Mouse (Mus musculus) CH12.LX (cell line): ENCODE data around the gene Rpa2. TPM values are rescaled to one million over a fixed set of nuclear protein-coding genes. Genes with fewer than 3 reads are reported as not detected.

ENCODE experiments used
- DNase-seq: peaks from one replicate; pipeline ENCODE4 v3.0.0-alpha.2; 2013; ENCODE audit errors: extremely low read depth
- H3K27ac ChIP-seq: 2 replicates; pipeline ENCODE4 v1.5.1; 2012; ENCODE audit warnings: low read depth, mild to moderate bottlenecking, control low read depth, moderate library complexity; ENCODE audit not compliant: insufficient read depth
- H3K27me3 ChIP-seq: replicated peaks from 2 replicates; pipeline ENCODE3; 2012; ENCODE audit warnings: inconsistent platforms
- H3K36me3 ChIP-seq, 2 experiments: replicated peaks in 1 of 2; 2 replicates each; pipeline versions ENCODE3 to v1.6.1; 2012; ENCODE audit warnings: inconsistent platforms in 1 of 2, low read length in 1 of 2, mild to moderate bottlenecking in 1 of 2, mixed read lengths in 1 of 2, moderate library complexity in 1 of 2; ENCODE audit not compliant: control insufficient read depth in 1 of 2, insufficient read depth in 1 of 2
- H3K4me1 ChIP-seq, 2 experiments: 2 replicates each; pipeline ENCODE4 v1.6.1; 2012; ENCODE audit warnings: inconsistent platforms in 1 of 2, moderate library complexity in 1 of 2; ENCODE audit not compliant: insufficient read depth in 2 of 2, control insufficient read depth in 1 of 2
- H3K4me2 ChIP-seq: 2 replicates; pipeline ENCODE4 v1.6.1; 2012; ENCODE audit warnings: low read depth, mild to moderate bottlenecking, control low read depth; ENCODE audit not compliant: poor library complexity, insufficient read depth, severe bottlenecking
- H3K4me3 ChIP-seq, 3 experiments: fragments of 150-350 bp in 1 of 3; sonication (generic) in 1 of 3; replicated peaks in 1 of 3; 2 replicates each; pipeline versions ENCODE3 to v1.5.1; 2011 to 2012; ENCODE audit warnings: low read depth in 2 of 3, low read length in 2 of 3, mild to moderate bottlenecking in 2 of 3, moderate library complexity in 2 of 3, control low read depth in 1 of 3, improper control_type of control experiment in 1 of 3, inconsistent platforms in 1 of 3, mixed read lengths in 1 of 3; ENCODE audit not compliant: poor library complexity in 1 of 3
- H3K79me2 ChIP-seq: replicated peaks from 2 replicates; pipeline ENCODE4 v1.6.1; 2012; ENCODE audit warnings: mild to moderate bottlenecking, moderate library complexity; ENCODE audit not compliant: control insufficient read depth, poor library complexity, insufficient read depth, severe bottlenecking; ENCODE audit errors: extremely low read depth
- H3K9ac ChIP-seq: 2 replicates; pipeline ENCODE4 v1.6.1; 2012; ENCODE audit warnings: low read depth, mild to moderate bottlenecking, control low read depth, moderate library complexity; ENCODE audit not compliant: insufficient read depth
- H3K9me3 ChIP-seq: replicated peaks from 2 replicates; pipeline ENCODE3; 2012; ENCODE audit warnings: low read length, inconsistent platforms, mixed read lengths
- BHLHE40 ChIP-seq: IDR thresholded peaks from 2 replicates; pipeline ENCODE4 v1.6.1; 2011; ENCODE audit warnings: mild to moderate bottlenecking, low read depth, low read length, improper control_type of control experiment
- CHD2 ChIP-seq: IDR thresholded peaks from 2 replicates; pipeline ENCODE4 v1.6.1; 2011; ENCODE audit warnings: low read length, improper control_type of control experiment
- CTCF ChIP-seq, 2 experiments: IDR thresholded peaks in 1 of 2; conservative IDR thresholded peaks in 1 of 2; 2 replicates each; pipeline ENCODE4 v1.5.1; 2011 to 2012; ENCODE audit warnings: low read depth in 2 of 2, low read length in 2 of 2, improper control_type of control experiment in 1 of 2, inconsistent platforms in 1 of 2, mild to moderate bottlenecking in 1 of 2, moderate library complexity in 1 of 2
- EP300 ChIP-seq: IDR thresholded peaks from 2 replicates; pipeline ENCODE4 v1.6.1; 2011; ENCODE audit warnings: low read length, improper control_type of control experiment
- ETS1 ChIP-seq: conservative IDR thresholded peaks from 2 replicates; pipeline ENCODE4 v1.6.1; 2012; ENCODE audit warnings: low read depth, mild to moderate bottlenecking, inconsistent platforms, low read length, improper control_type of control experiment, moderate library complexity
- GABPA ChIP-seq: IDR thresholded peaks from 2 replicates; pipeline ENCODE4 v1.6.1; 2012; ENCODE audit warnings: low read depth, low read length, improper control_type of control experiment, inconsistent platforms; ENCODE audit not compliant: insufficient replicate concordance
- HCFC1 ChIP-seq: IDR thresholded peaks from 2 replicates; pipeline ENCODE4 v1.6.1; 2012; ENCODE audit warnings: low read depth, mild to moderate bottlenecking, inconsistent platforms, low read length, improper control_type of control experiment
- IRF4 ChIP-seq: IDR thresholded peaks from 2 replicates; pipeline ENCODE4 v1.6.1; 2014; ENCODE audit warnings: low read depth, mild to moderate bottlenecking, inconsistent platforms, low read length, improper control_type of control experiment
- JUN ChIP-seq: IDR thresholded peaks from 2 replicates; pipeline ENCODE4 v1.6.1; 2011; ENCODE audit warnings: low read depth, mild to moderate bottlenecking, low read length, improper control_type of control experiment, moderate library complexity; ENCODE audit not compliant: insufficient read depth
- JUND ChIP-seq: conservative IDR thresholded peaks from 2 replicates; pipeline ENCODE4 v1.6.1; 2011; ENCODE audit warnings: low read depth, low read length, improper control_type of control experiment
- MAFK ChIP-seq: IDR thresholded peaks from 2 replicates; pipeline ENCODE4 v1.6.1; 2011; ENCODE audit warnings: low read length, improper control_type of control experiment; ENCODE audit not compliant: insufficient replicate concordance
- MAX ChIP-seq: IDR thresholded peaks from 2 replicates; pipeline ENCODE4 v1.6.1; 2011; ENCODE audit warnings: low read length, improper control_type of control experiment
- MEF2A ChIP-seq: IDR thresholded peaks from 2 replicates; pipeline ENCODE4 v1.6.1; 2014; ENCODE audit warnings: low read depth, mild to moderate bottlenecking, inconsistent platforms, low read length, improper control_type of control experiment, borderline replicate concordance
- NELFE ChIP-seq: IDR thresholded peaks from 2 replicates; pipeline ENCODE4 v1.6.1; 2011; ENCODE audit warnings: low read depth, low read length, improper control_type of control experiment
- NRF1 ChIP-seq: IDR thresholded peaks from 2 replicates; pipeline ENCODE4 v1.6.1; 2014; ENCODE audit warnings: low read depth, mild to moderate bottlenecking, inconsistent platforms, low read length, improper control_type of control experiment, moderate library complexity
- PAX5 ChIP-seq: IDR thresholded peaks from 2 replicates; pipeline ENCODE4 v1.6.1; 2012; ENCODE audit warnings: low read length, inconsistent platforms, mixed read lengths
- POLR2A ChIP-seq: IDR thresholded peaks from 2 replicates; pipeline ENCODE4 v1.6.1; 2011; ENCODE audit warnings: low read depth, mild to moderate bottlenecking, improper control_type of control experiment, low read length
- RCOR1 ChIP-seq: conservative IDR thresholded peaks from 2 replicates; pipeline ENCODE4 v1.6.1; 2012; ENCODE audit warnings: low read depth, mild to moderate bottlenecking, inconsistent platforms, low read length, improper control_type of control experiment
- SIN3A ChIP-seq: IDR thresholded peaks from 2 replicates; pipeline ENCODE4 v1.6.1; 2012; ENCODE audit warnings: low read length, improper control_type of control experiment, inconsistent platforms
- SMC3 ChIP-seq: IDR thresholded peaks from 2 replicates; pipeline ENCODE4 v1.6.1; 2011; ENCODE audit warnings: low read depth, low read length, improper control_type of control experiment
- UBTF ChIP-seq: IDR thresholded peaks from 2 replicates; pipeline ENCODE4 v1.6.1; 2012; ENCODE audit warnings: low read depth, mild to moderate bottlenecking, inconsistent platforms, low read length, improper control_type of control experiment, moderate library complexity
- USF1 ChIP-seq: IDR thresholded peaks from 2 replicates; pipeline ENCODE4 v1.6.1; 2014; ENCODE audit warnings: low read depth, mild to moderate bottlenecking, inconsistent platforms, low read length, improper control_type of control experiment
- USF2 ChIP-seq: conservative IDR thresholded peaks from 2 replicates; pipeline ENCODE4 v1.6.1; 2011; ENCODE audit warnings: low read depth, low read length, improper control_type of control experiment
- ZC3H11A ChIP-seq: IDR thresholded peaks from 2 replicates; pipeline ENCODE4 v1.6.1; 2012; ENCODE audit warnings: low read depth, mild to moderate bottlenecking, inconsistent platforms, low read length, improper control_type of control experiment
- ZMIZ1 ChIP-seq: IDR thresholded peaks from 2 replicates; pipeline ENCODE4 v1.6.1; 2012; ENCODE audit warnings: low read depth, mild to moderate bottlenecking, inconsistent platforms, low read length, improper control_type of control experiment
- ZNF384 ChIP-seq: IDR thresholded peaks from 2 replicates; pipeline ENCODE4 v1.6.1; 2012; ENCODE audit warnings: low read depth, low read length, improper control_type of control experiment, inconsistent platforms
- dilution Hi-C: fragments of 300-500 bp; cut with MboI; formaldehyde crosslinking; loops from 2 replicates; pipeline ENCODE4 v1.14.3; 2020; ENCODE audit warnings: low sequenced_read_pairs; ENCODE audit not compliant: extremely low pct_unique_long_range_greater_than_20kb, extremely low pct_ligation_motif_present
- in situ Hi-C: fragments of 300-500 bp; cut with MboI; formaldehyde crosslinking; loops from 3 replicates; pipeline ENCODE4 v1.14.3; 2019; ENCODE audit warnings: low sequenced_read_pairs, low pct_ligation_motif_present, low pct_unique_long_range_greater_than_20kb, mixed read lengths
- polyA plus RNA-seq: library from polyadenylated mRNA; unstranded; fragments of >175 nt; gene quantifications from 2 replicates; pipeline ENCODE4 v1.2.1, GENCODE M21; 2012; ENCODE audit warnings: low read depth; ENCODE audit not compliant: insufficient read length
- total RNA-seq, 2 experiments: library from RNA; depleted of rRNA; stranded (reverse); fragments of 300-350 nt in 1 of 2; fragments of >200 nt in 1 of 2; gene quantifications; 2 replicates each; pipeline ENCODE4 v1.2.3; 2012 to 2014

Gene Rpa2
- total and polyA plus RNA-seq, 3 experiments, result 80.2 to 142 (median 97.9) TPM

- no peak overlapping the region for H3K9ac ChIP-seq
- peaks cover 17% of the 10 kb centered on the region for H3K27me3 ChIP-seq
- H3K4me3 ChIP-seq, result peak overlapping the region in 1 of 3 experiments; percentile 19
- in situ Hi-C loops, result no loop called here
- DNase-seq, result no peak
- peak overlapping the region; percentile 4; the same call in 1 of the 2 replicates for H3K4me2 ChIP-seq
- no peaks in the 10 kb centered on the region for H3K9me3 ChIP-seq
- no peaks in the 10 kb centered on the region for H3K79me2 ChIP-seq
- peaks cover 7 to 32% of the 10 kb centered on the region in 2 experiments for H3K4me1 ChIP-seq
- dilution Hi-C loops, result no loop called here
- no peak overlapping the region for H3K27ac ChIP-seq
- no peak for TF ChIP-seq USF1
- no peak for TF ChIP-seq NRF1
- no peak for TF ChIP-seq USF2
- no peak for TF ChIP-seq NELFE
- TF ChIP-seq HCFC1, result no peak
- TF ChIP-seq ZNF384, result no peak
- no peak for TF ChIP-seq ZC3H11A
- TF ChIP-seq MEF2A, result no peak
- TF ChIP-seq ETS1, result no peak
- no peak for TF ChIP-seq RCOR1
- TF ChIP-seq IRF4, result peak; percentile 86
- TF ChIP-seq PAX5, result no peak
- no peak for TF ChIP-seq ZMIZ1
- no peak for TF ChIP-seq GABPA
- TF ChIP-seq JUND, result no peak
- no peak for TF ChIP-seq POLR2A
- no peak for TF ChIP-seq BHLHE40
- peak; percentile 59 for TF ChIP-seq CHD2
- TF ChIP-seq JUN, result no peak
- TF ChIP-seq UBTF, result no peak
- no peak for TF ChIP-seq SIN3A
- no peak for TF ChIP-seq MAFK
- no peak for TF ChIP-seq MAX
- TF ChIP-seq SMC3, result no peak
- no peak for TF ChIP-seq CTCF (conservative IDR thresholded peaks at IDR 0.05 in 1 of 2, IDR thresholded peaks at IDR 0.05 in 1 of 2; ENCODE audit: low read depth in 2 of 2, low read length in 2 of 2)
- TF ChIP-seq EP300, result peak; percentile 84
- H3K36me3 ChIP-seq, result no peaks in the 10 kb centered on the region
These were observed 7.8 kb upstream of the Rpa2 start for GRCm38 (mm10) chr4:132760296-132760695.
